Mouse (Mus musculus) CD4-positive, CD25-positive, alpha-beta regulatory T cell, adult 2 months (primary cell): ENCODE results near the gene Kcnj6.
"Not testable (repeated sequence)": the region's sequence is repeated elsewhere in the genome, so short reads cannot be mapped to it uniquely, and the experiment has no call there.

Source experiments
- DNase-seq: peaks from one replicate; pipeline ENCODE4 v3.0.0-alpha.2; 2012; ENCODE audit warnings: low read depth, low spot score

Gene Kcnj6

GRCm38 (mm10) chr16:94852407-94853160, 144.9 kb downstream of the Kcnj6 start:
- DNase-seq, result no peak

- no peak for DNase-seq
Measured at GRCm38 (mm10) chr16:94850393-94850792, 147.1 kb downstream of the Kcnj6 start.

GRCm38 (mm10) chr16:94845996-94846395, 151.5 kb downstream of the Kcnj6 start:
- DNase-seq, result no peak

GRCm38 (mm10) chr16:94844769-94845168, 152.7 kb downstream of the Kcnj6 start:
- no peak for DNase-seq

GRCm38 (mm10) chr16:94839398-94839797, 158.1 kb downstream of the Kcnj6 start:
- DNase-seq, result no peak

- DNase-seq, result no peak
Measured at GRCm38 (mm10) chr16:94837881-94838280, 159.6 kb downstream of the Kcnj6 start.

- DNase-seq, result no peak
Measured at GRCm38 (mm10) chr16:94834502-94834901, 163.0 kb downstream of the Kcnj6 start.

GRCm38 (mm10) chr16:94828166-94828565, 169.3 kb downstream of the Kcnj6 start:
- DNase-seq, result no peak

GRCm38 (mm10) chr16:94827092-94827585, 170.4 kb downstream of the Kcnj6 start:
- DNase-seq, result no peak

GRCm38 (mm10) chr16:94825274-94825673, 172.2 kb downstream of the Kcnj6 start:
- no peak for DNase-seq

- no peak for DNase-seq
Measured at GRCm38 (mm10) chr16:94822611-94823010, 174.9 kb downstream of the Kcnj6 start.

GRCm38 (mm10) chr16:94821610-94822009, 175.9 kb downstream of the Kcnj6 start:
- DNase-seq, result no peak

GRCm38 (mm10) chr16:94816391-94816790, 181.1 kb downstream of the Kcnj6 start:
- DNase-seq, result peak; percentile 69

GRCm38 (mm10) chr16:94815891-94816290, 181.6 kb downstream of the Kcnj6 start:
- DNase-seq, result peak; percentile 14

- DNase-seq, result not testable (repeated sequence)
Measured at GRCm38 (mm10) chr16:94809286-94809685, 188.2 kb downstream of the Kcnj6 start.

GRCm38 (mm10) chr16:94798241-94798640, 199.3 kb downstream of the Kcnj6 start:
- no peak for DNase-seq

GRCm38 (mm10) chr16:94797366-94797765, 200.1 kb downstream of the Kcnj6 start:
- no peak for DNase-seq

- no peak for DNase-seq
Measured at GRCm38 (mm10) chr16:94793041-94793440, 204.5 kb downstream of the Kcnj6 start.

GRCm38 (mm10) chr16:94789958-94790357, 207.5 kb downstream of the Kcnj6 start:
- DNase-seq, result peak; percentile 36

- DNase-seq, result no peak
Measured at GRCm38 (mm10) chr16:94788716-94789115, 208.8 kb downstream of the Kcnj6 start.

GRCm38 (mm10) chr16:94788165-94788564, 209.3 kb downstream of the Kcnj6 start:
- peak; percentile 50 for DNase-seq

GRCm38 (mm10) chr16:94785873-94786272, 211.6 kb downstream of the Kcnj6 start:
- DNase-seq, result no peak

- DNase-seq, result peak; percentile 54
Measured at GRCm38 (mm10) chr16:94783696-94784095, 213.8 kb downstream of the Kcnj6 start.
